Comparison of ENCODE assay signal across 25 mouse cellular contexts in the genomic region with DNA sequence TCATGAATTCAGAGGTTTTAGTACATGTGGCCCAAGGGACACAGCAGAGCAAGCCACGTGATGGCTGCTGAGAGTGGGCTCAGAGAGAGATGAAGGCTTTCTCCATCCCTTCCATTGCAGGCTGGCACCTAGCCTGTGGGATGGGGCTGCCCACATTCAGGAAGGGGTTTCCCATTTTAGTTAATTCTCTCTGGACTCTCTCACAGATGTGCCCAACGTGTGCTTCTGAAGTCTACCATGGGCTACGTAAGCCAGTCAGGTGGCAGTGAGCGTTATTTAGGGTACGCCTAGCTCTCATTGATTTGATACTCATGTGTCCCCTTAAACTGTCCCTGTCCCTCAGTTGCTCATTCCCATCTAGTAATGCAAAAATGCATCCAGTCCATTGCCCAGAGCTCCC. TPM values are rescaled to one million over a fixed set of nuclear protein-coding genes. Genes with fewer than 3 reads are reported as not detected.
A peak's percentile ranks its signal among the peaks of the same experiment; 100 is the strongest.
DNase-seq lines count a peak whose midpoint lies in the region; ATAC-seq lines count a peak whose summit lies in the region.
"Had no signal": no experiment of that assay in that cellular context is flagged by ENCODE, and none has a peak within 500 bp of the region (broad histone marks: within the 10 kb centered on the region; RNA-seq: fewer than 3 reads in every experiment).

No protein-coding gene starts in this region.

- H3K4me2 ChIP-seq in embryonic facial prominence, embryonic 13.5 days, result no peak overlapping the region

- intact Hi-C loops in heart, postnatal 14 days (cut with DNase I), result no loop called here

- H3K36me3 ChIP-seq in embryonic facial prominence, embryonic 13.5 days, result no peaks in the 10 kb centered on the region
- H3K36me3 ChIP-seq in embryonic facial prominence, embryonic 10.5 days (replicated peaks), result no peaks in the 10 kb centered on the region
- H3K36me3 ChIP-seq in heart, embryonic 10.5 days, result no peaks in the 10 kb centered on the region

- no peaks in the 10 kb centered on the region for H3K27me3 ChIP-seq in embryonic facial prominence, embryonic 13.5 days
- no peaks in the 10 kb centered on the region for H3K27me3 ChIP-seq in embryonic facial prominence, embryonic 10.5 days (replicated peaks; ENCODE audit: low read depth, poor library complexity, severe bottlenecking)
- no peaks in the 10 kb centered on the region for H3K27me3 ChIP-seq in heart, embryonic 10.5 days (ENCODE audit: insufficient read depth, poor library complexity, severe bottlenecking)
- H3K27me3 ChIP-seq: CH12.LX, Patski had no signal

- H3K9ac ChIP-seq in embryonic facial prominence, embryonic 13.5 days, result peak overlapping the region; percentile 36; the same call in 1 of the 2 replicates

- H3K4me1 ChIP-seq in embryonic facial prominence, embryonic 13.5 days, result no peaks in the 10 kb centered on the region
- no peaks in the 10 kb centered on the region for H3K4me1 ChIP-seq in embryonic facial prominence, embryonic 10.5 days
- no peaks in the 10 kb centered on the region for H3K4me1 ChIP-seq in heart, embryonic 10.5 days

- ATAC-seq in embryonic facial prominence, embryonic 13.5 days (ENCODE audit: insufficient number of reproducible peaks, insufficient read depth, low FRiP score, low TSS enrichment, low read depth), result no peak
- ATAC-seq: activated CD4-positive, CD25-positive, alpha-beta regulatory T cell, adult 4 months; CD4-positive, CD25-positive, alpha-beta regulatory T cell, adult 4 months; Patski had no signal

- H3K9me3 ChIP-seq in embryonic facial prominence, embryonic 13.5 days, result no peaks in the 10 kb centered on the region
- H3K9me3 ChIP-seq in embryonic facial prominence, embryonic 10.5 days, result no peaks in the 10 kb centered on the region
- H3K9me3 ChIP-seq in heart, embryonic 10.5 days, result no peaks in the 10 kb centered on the region
- H3K9me3 ChIP-seq: G1E had no signal

- DNase-seq in embryonic facial prominence, embryonic 10.5 days (ENCODE audit: low spot score), result no peak
- peak; percentile 68 for DNase-seq in heart, adult 11 months
- DNase-seq in heart, adult 9 months (ENCODE audit: low spot score in 2 of 2), result no peak
- peak; percentile 58 for DNase-seq in heart, embryonic 10.5 days (ENCODE audit: low spot score)
- no peak for DNase-seq in heart, postnatal 14 days
- DNase-seq: adrenal gland, adult 2 months; adrenal gland, adult 8-10 months; adrenal gland, postnatal 10 days; adrenal gland, postnatal 14 days; adrenal gland, postnatal 25 days; adrenal gland, postnatal 36 days; B cell, adult 2 months; cerebellum, adult 11 months; cerebellum, adult 11-12 months; cerebellum, adult 18-20 months had no signal

- H3K4me3 ChIP-seq in embryonic facial prominence, embryonic 13.5 days, result no peak overlapping the region
- no peak overlapping the region for H3K4me3 ChIP-seq in embryonic facial prominence, embryonic 10.5 days
- H3K4me3 ChIP-seq in heart, embryonic 10.5 days, result no peak overlapping the region

- 78% methylated on average over 5 of the region's 5 CpGs for WGBS in embryonic facial prominence, embryonic 13.5 days
- WGBS in embryonic facial prominence, embryonic 10.5 days, result 82% methylated on average over 5 of the region's 5 CpGs
- 76% methylated on average over 5 of the region's 5 CpGs for WGBS in heart, embryonic 10.5 days

- no peak overlapping the region for H3K27ac ChIP-seq in embryonic facial prominence, embryonic 13.5 days
- no peak overlapping the region for H3K27ac ChIP-seq in embryonic facial prominence, embryonic 10.5 days (replicated peaks)
- H3K27ac ChIP-seq in heart, embryonic 10.5 days, result no peak overlapping the region

RNA-seq across cellular contexts. Expression of gene Dyrk4, which starts 6.7 kb away (rescaled TPM):
- 0.10 and 0.36 TPM in 2 replicates for polyA plus RNA-seq in embryonic facial prominence, embryonic 13.5 days (2015; fragmentation: Nextera tagmentation; extraction: Ambion mirVana)
- not detected in 2 replicates for polyA plus RNA-seq in embryonic facial prominence, embryonic 10.5 days (2016; fragmentation: Nextera tagmentation; extraction: Ambion mirVana)
- not detected in 2 replicates for polyA plus RNA-seq in heart, embryonic 10.5 days (2016; fragmentation: Nextera tagmentation; extraction: Ambion mirVana)
- not detected for total RNA-seq in heart, postnatal 14 days (2021)
- total RNA-seq: adrenal gland, adult 18-20 months; adrenal gland, adult 2 months; adrenal gland, adult 8-10 months; adrenal gland, postnatal 25 days; adrenal gland, postnatal 4 days; G1E; MEL had no signal
- polyA plus RNA-seq: adrenal gland, adult 2 months; brain, embryonic 14.5 days; G1E; Patski had no signal

RNA-seq across cellular contexts. Expression of gene Rad51ap1, which starts 24.5 kb away (rescaled TPM):
- polyA plus RNA-seq in embryonic facial prominence, embryonic 13.5 days (2015; fragmentation: Nextera tagmentation; extraction: Ambion mirVana), result 52.7 and 60.5 TPM in 2 replicates
- polyA plus RNA-seq in embryonic facial prominence, embryonic 10.5 days (2016; fragmentation: Nextera tagmentation; extraction: Ambion mirVana), result 76.9 and 79.3 TPM in 2 replicates
- polyA plus RNA-seq in heart, embryonic 10.5 days (2016; fragmentation: Nextera tagmentation; extraction: Ambion mirVana), result 42.4 and 53.0 TPM in 2 replicates
- total RNA-seq in heart, postnatal 14 days (2021), result 1 to 10 TPM; 3.7 to 4.2 TPM

RNA-seq across cellular contexts. Expression of gene D6Wsu163e, which starts 24.8 kb away (rescaled TPM):
- 17.2 and 17.8 TPM in 2 replicates for polyA plus RNA-seq in embryonic facial prominence, embryonic 13.5 days (2015; fragmentation: Nextera tagmentation; extraction: Ambion mirVana)
- 11.0 and 13.1 TPM in 2 replicates for polyA plus RNA-seq in embryonic facial prominence, embryonic 10.5 days (2016; fragmentation: Nextera tagmentation; extraction: Ambion mirVana)
- 12.7 and 12.9 TPM in 2 replicates for polyA plus RNA-seq in heart, embryonic 10.5 days (2016; fragmentation: Nextera tagmentation; extraction: Ambion mirVana)
- 10 to 100 TPM; 12.2 to 14.3 TPM for total RNA-seq in heart, postnatal 14 days (2021)

Comparison
In these comparisons a context has a peak if more than half of its experiments do, and no peak if none do; other contexts are left out.
1. DNase-seq: peak in heart, adult 11 months (single experiment) and heart, embryonic 10.5 days (single experiment); none in embryonic facial prominence, embryonic 10.5 days (single experiment), heart, adult 9 months (0 of 2) and heart, postnatal 14 days (0 of 2).